Mouse (Mus musculus): ENCODE measurements around the gene Fgg. TPM values are rescaled to one million over a fixed set of nuclear protein-coding genes. Genes with fewer than 3 reads are reported as not detected.

Fgg gene
- polyA plus RNA-seq, 1 experiment from 2014 or later: not detected

GRCm38 (mm10) chr3:82998772-82999463 is 8.6 kb upstream of the Fgg start:
- peaks cover 3% of the 10 kb centered on the region; the same call in 1 of the 2 replicates for H3K27me3 ChIP-seq (ENCODE audit: control insufficient read depth, insufficient read depth, low read length)
- no peak overlapping the region for H3K9ac ChIP-seq (replicated peaks; ENCODE audit: low read length)
- H3K27ac ChIP-seq (replicated peaks; ENCODE audit: low read depth, low read length): no peak overlapping the region
- WGBS: 27% methylated on average over 8 of the region's 8 CpGs
- no peaks in the 10 kb centered on the region for H3K4me1 ChIP-seq (ENCODE audit: control insufficient read depth, insufficient read depth, low read length)
- no peaks in the 10 kb centered on the region for H3K36me3 ChIP-seq (ENCODE audit: control insufficient read depth, insufficient read depth, low read length)
- no peaks in the 10 kb centered on the region for H3K9me3 ChIP-seq (ENCODE audit: control insufficient read depth, low read length)
- no peak overlapping the region for H3K4me3 ChIP-seq (replicated peaks; ENCODE audit: low read depth, low read length)
- H3K4me2 ChIP-seq (ENCODE audit: low read length): no peak overlapping the region
- ATAC-seq (ENCODE audit: low FRiP score, low TSS enrichment): peak; percentile 87
- DNase-seq: peak; percentile 95

- no peak overlapping the region for H3K4me3 ChIP-seq (replicated peaks; ENCODE audit: low read depth, low read length)
- no peak overlapping the region for H3K9ac ChIP-seq (replicated peaks; ENCODE audit: low read length)
- ATAC-seq (ENCODE audit: low FRiP score, low TSS enrichment): no peak
- DNase-seq: no peak
- no peaks in the 10 kb centered on the region for H3K4me1 ChIP-seq (ENCODE audit: control insufficient read depth, insufficient read depth, low read length)
- no peak overlapping the region for H3K4me2 ChIP-seq (ENCODE audit: low read length)
- no peaks in the 10 kb centered on the region for H3K9me3 ChIP-seq (ENCODE audit: control insufficient read depth, low read length)
- 91% methylated on average over 9 of the region's 9 CpGs for WGBS
- peaks cover 3% of the 10 kb centered on the region; the same call in 1 of the 2 replicates for H3K27me3 ChIP-seq (ENCODE audit: control insufficient read depth, insufficient read depth, low read length)
- no peak overlapping the region for H3K27ac ChIP-seq (replicated peaks; ENCODE audit: low read depth, low read length)
- H3K36me3 ChIP-seq (ENCODE audit: control insufficient read depth, insufficient read depth, low read length): no peaks in the 10 kb centered on the region
Observed at GRCm38 (mm10) chr3:82999995-83000394, 7.5 kb upstream of the Fgg start.

GRCm38 (mm10) chr3:83002191-83002590 is 5.3 kb upstream of the Fgg start:
- H3K9me3 ChIP-seq (ENCODE audit: control insufficient read depth, low read length): no peaks in the 10 kb centered on the region
- WGBS: 0% methylated on average over 2 of the region's 2 CpGs
- DNase-seq (peak; percentile 68), ATAC-seq (ENCODE audit: low FRiP score, low TSS enrichment) (no peak)
- H3K4me1 ChIP-seq (ENCODE audit: control insufficient read depth, insufficient read depth, low read length): no peaks in the 10 kb centered on the region
- H3K27me3 ChIP-seq (ENCODE audit: control insufficient read depth, insufficient read depth, low read length): no peaks in the 10 kb centered on the region
- no peaks in the 10 kb centered on the region for H3K36me3 ChIP-seq (ENCODE audit: control insufficient read depth, insufficient read depth, low read length)
- H3K4me3 ChIP-seq (replicated peaks; ENCODE audit: low read depth, low read length): no peak overlapping the region
- no peak overlapping the region for H3K9ac ChIP-seq (replicated peaks; ENCODE audit: low read length)
- no peak overlapping the region for H3K27ac ChIP-seq (replicated peaks; ENCODE audit: low read depth, low read length)
- H3K4me2 ChIP-seq (ENCODE audit: low read length): no peak overlapping the region

GRCm38 (mm10) chr3:83003068-83003467 is 4.5 kb upstream of the Fgg start:
- H3K27ac ChIP-seq (replicated peaks; ENCODE audit: low read depth, low read length): no peak overlapping the region
- H3K9ac ChIP-seq (replicated peaks; ENCODE audit: low read length): no peak overlapping the region
- no peaks in the 10 kb centered on the region for H3K4me1 ChIP-seq (ENCODE audit: control insufficient read depth, insufficient read depth, low read length)
- ATAC-seq (ENCODE audit: low FRiP score, low TSS enrichment) (no peak), DNase-seq (no peak)
- WGBS: 94% methylated on average over 8 of the region's 8 CpGs
- no peak overlapping the region for H3K4me2 ChIP-seq (ENCODE audit: low read length)
- H3K9me3 ChIP-seq (ENCODE audit: control insufficient read depth, low read length): no peaks in the 10 kb centered on the region
- no peaks in the 10 kb centered on the region for H3K36me3 ChIP-seq (ENCODE audit: control insufficient read depth, insufficient read depth, low read length)
- no peak overlapping the region for H3K4me3 ChIP-seq (replicated peaks; ENCODE audit: low read depth, low read length)
- H3K27me3 ChIP-seq (ENCODE audit: control insufficient read depth, insufficient read depth, low read length): no peaks in the 10 kb centered on the region

- no peak overlapping the region for H3K4me2 ChIP-seq (ENCODE audit: low read length)
- no peak for ATAC-seq (ENCODE audit: low FRiP score, low TSS enrichment)
- H3K9ac ChIP-seq (replicated peaks; ENCODE audit: low read length): no peak overlapping the region
- H3K4me3 ChIP-seq (replicated peaks; ENCODE audit: low read depth, low read length): no peak overlapping the region
- no peak for DNase-seq
- no peak overlapping the region for H3K27ac ChIP-seq (replicated peaks; ENCODE audit: low read depth, low read length)
- no peaks in the 10 kb centered on the region for H3K4me1 ChIP-seq (ENCODE audit: control insufficient read depth, insufficient read depth, low read length)
- no peaks in the 10 kb centered on the region for H3K9me3 ChIP-seq (ENCODE audit: control insufficient read depth, low read length)
- 93% methylated on average over 7 of the region's 7 CpGs for WGBS
- no peaks in the 10 kb centered on the region for H3K27me3 ChIP-seq (ENCODE audit: control insufficient read depth, insufficient read depth, low read length)
- H3K36me3 ChIP-seq (ENCODE audit: control insufficient read depth, insufficient read depth, low read length): no peaks in the 10 kb centered on the region
Observed at GRCm38 (mm10) chr3:83004801-83005200, 2.7 kb upstream of the Fgg start.

GRCm38 (mm10) chr3:83010291-83010690 is 2.8 kb downstream of the Fgg start:
- no peak overlapping the region for H3K27ac ChIP-seq (replicated peaks; ENCODE audit: low read depth, low read length)
- WGBS: 83% methylated on average over 11 of the region's 11 CpGs
- no peaks in the 10 kb centered on the region for H3K4me1 ChIP-seq (ENCODE audit: control insufficient read depth, insufficient read depth, low read length)
- H3K9me3 ChIP-seq (ENCODE audit: control insufficient read depth, low read length): no peaks in the 10 kb centered on the region
- H3K27me3 ChIP-seq (ENCODE audit: control insufficient read depth, insufficient read depth, low read length): no peaks in the 10 kb centered on the region
- ATAC-seq (ENCODE audit: low FRiP score, low TSS enrichment) (no peak), DNase-seq (no peak)
- no peak overlapping the region for H3K4me2 ChIP-seq (ENCODE audit: low read length)
- no peak overlapping the region for H3K4me3 ChIP-seq (replicated peaks; ENCODE audit: low read depth, low read length)
- H3K36me3 ChIP-seq (ENCODE audit: control insufficient read depth, insufficient read depth, low read length): no peaks in the 10 kb centered on the region
- no peak overlapping the region for H3K9ac ChIP-seq (replicated peaks; ENCODE audit: low read length)

- Histone ChIP-seq H3K36me3 (ENCODE audit: control insufficient read depth, insufficient read depth, low read length) (no peaks in the 10 kb centered on the region), H3K4me2 (ENCODE audit: low read length) (no peak overlapping the region), H3K27ac (replicated peaks; ENCODE audit: low read depth, low read length) (no peak overlapping the region), H3K9me3 (ENCODE audit: control insufficient read depth, low read length) (no peaks in the 10 kb centered on the region), H3K9ac (replicated peaks; ENCODE audit: low read length) (no peak overlapping the region), H3K4me3 (replicated peaks; ENCODE audit: low read depth, low read length) (no peak overlapping the region), H3K4me1 (ENCODE audit: control insufficient read depth, insufficient read depth, low read length) (no peaks in the 10 kb centered on the region), H3K27me3 (ENCODE audit: control insufficient read depth, insufficient read depth, low read length) (no peaks in the 10 kb centered on the region)
- ATAC-seq (ENCODE audit: low FRiP score, low TSS enrichment) (no peak), DNase-seq (no peak)
- WGBS: 93% methylated on average over 4 of the region's 4 CpGs
Observed at GRCm38 (mm10) chr3:83011136-83011535, 3.6 kb downstream of the Fgg start.

GRCm38 (mm10) chr3:83011565-83011964 is 4.0 kb downstream of the Fgg start:
- no peak for ATAC-seq (ENCODE audit: low FRiP score, low TSS enrichment)
- Histone ChIP-seq H3K9ac (replicated peaks; ENCODE audit: low read length) (no peak overlapping the region), H3K27ac (replicated peaks; ENCODE audit: low read depth, low read length) (0 out of 2 replicates have a peak overlapping the region, but pooled peaks have one; percentile 20)

GRCm38 (mm10) chr3:83012636-83013035 is 5.1 kb downstream of the Fgg start:
- H3K4me3 ChIP-seq (replicated peaks; ENCODE audit: low read depth, low read length): no peak overlapping the region
- no peaks in the 10 kb centered on the region for H3K36me3 ChIP-seq (ENCODE audit: control insufficient read depth, insufficient read depth, low read length)
- H3K9me3 ChIP-seq (ENCODE audit: control insufficient read depth, low read length): no peaks in the 10 kb centered on the region
- H3K9ac ChIP-seq (replicated peaks; ENCODE audit: low read length): no peak overlapping the region
- H3K4me1 ChIP-seq (ENCODE audit: control insufficient read depth, insufficient read depth, low read length): no peaks in the 10 kb centered on the region
- no peak overlapping the region for H3K4me2 ChIP-seq (ENCODE audit: low read length)
- H3K27ac ChIP-seq (replicated peaks; ENCODE audit: low read depth, low read length): no peak overlapping the region
- WGBS: 93% methylated on average over 19 of the region's 19 CpGs
- no peak for ATAC-seq (ENCODE audit: low FRiP score, low TSS enrichment)
- no peaks in the 10 kb centered on the region for H3K27me3 ChIP-seq (ENCODE audit: control insufficient read depth, insufficient read depth, low read length)
- no peak for DNase-seq

More at GRCm38 (mm10) chr3:83011565-83011964, 4.0 kb downstream of the Fgg start:
- H3K4me1 ChIP-seq (ENCODE audit: control insufficient read depth, insufficient read depth, low read length): no peaks in the 10 kb centered on the region
- DNase-seq: peak; percentile 17
- H3K27me3 ChIP-seq (ENCODE audit: control insufficient read depth, insufficient read depth, low read length): no peaks in the 10 kb centered on the region
- 67% methylated on average over 4 of the region's 4 CpGs for WGBS
- no peak overlapping the region for H3K4me3 ChIP-seq (replicated peaks; ENCODE audit: low read depth, low read length)
- H3K9me3 ChIP-seq (ENCODE audit: control insufficient read depth, low read length): no peaks in the 10 kb centered on the region
- H3K36me3 ChIP-seq (ENCODE audit: control insufficient read depth, insufficient read depth, low read length): no peaks in the 10 kb centered on the region
- no peak overlapping the region for H3K4me2 ChIP-seq (ENCODE audit: low read length)
